Mouse (Mus musculus): ENCODE data around the gene Bod1.

DNA sequence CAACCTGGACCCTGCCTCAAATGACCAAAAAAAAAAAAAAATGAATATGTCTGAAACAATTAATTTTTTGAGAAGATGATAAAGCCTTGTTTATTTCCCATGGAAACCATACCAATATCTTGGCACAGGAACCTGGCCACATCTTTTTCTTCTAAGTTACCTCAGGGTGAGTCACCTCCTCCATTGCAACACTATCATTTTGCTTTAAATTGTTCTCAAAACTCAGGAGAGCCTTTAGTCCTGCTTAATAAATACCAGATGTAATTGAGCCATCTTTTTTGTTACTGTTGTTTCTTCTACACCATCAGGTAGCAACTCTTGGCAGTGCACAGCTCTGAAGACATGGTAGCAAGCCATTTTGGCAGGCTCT is 13.9 kb downstream of the Bod1 start:
- TF ChIP-seq EP300 (IDR thresholded peaks at IDR 0.05; ENCODE audit: low read depth) = no peak
- TF ChIP-seq CTCF (IDR thresholded peaks at IDR 0.05; ENCODE audit: low read depth) = no peak

Data from heart, postnatal 0 days (tissue).